Mouse (Mus musculus) bone marrow macrophage, adult 2 months (primary cell): Measurements from ENCODE around the gene Prep.

Experiments
- CTCF ChIP-seq: IDR thresholded peaks from 2 replicates; pipeline ENCODE4 v1.5.1; 2012; ENCODE audit warnings: low read depth, mild to moderate bottlenecking, low read length, moderate library complexity
- POLR2A ChIP-seq: IDR thresholded peaks from 2 replicates; pipeline ENCODE4 v1.6.1; 2012; ENCODE audit warnings: mild to moderate bottlenecking, low read depth, low read length, borderline replicate concordance

- TF ChIP-seq CTCF (no peak), POLR2A (no peak)
Measured at GRCm38 (mm10) chr10:45139910-45140309, 72.9 kb downstream of the Prep start.
